Mouse (Mus musculus): ENCODE measurements at regions not wholly inside any gene's neighbourhood (a gene's known extent, or its start where the extent isn't known, plus 50 kb on each side); places are given as distances from the start of the nearest gene placed in this dataset.

DNA sequence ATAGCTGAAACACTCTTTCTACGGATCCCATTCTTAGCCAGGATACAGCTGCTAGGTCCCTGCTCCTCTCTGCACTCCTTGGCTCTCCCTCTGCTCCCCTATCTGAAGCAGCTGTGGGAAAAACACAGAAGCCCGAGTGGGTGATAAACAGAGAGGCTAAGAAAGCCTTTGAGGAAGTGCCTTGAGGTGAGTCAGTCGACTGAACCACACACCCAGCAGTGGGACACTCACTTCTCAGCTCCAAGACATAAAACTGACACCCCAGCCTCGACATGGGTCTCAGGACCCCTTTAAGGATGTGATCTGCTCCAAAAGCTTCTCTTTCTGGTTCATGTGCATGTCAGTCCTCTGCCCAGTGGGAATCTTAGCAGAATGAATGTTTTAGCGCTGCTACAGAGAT is 204.8 kb upstream of the Gm15217 start:
- Histone ChIP-seq H3K4me1 (ENCODE audit: control insufficient read depth, insufficient read depth, low read length) (no peaks in the 10 kb centered on the region), H3K36me3 (ENCODE audit: control insufficient read depth, insufficient read depth, low read length) (no peaks in the 10 kb centered on the region), H3K27ac (ENCODE audit: insufficient read depth, low read depth, low read length) (no peak overlapping the region), H3K27me3 (replicated peaks; ENCODE audit: control insufficient read depth, insufficient read depth, low read length) (no peaks in the 10 kb centered on the region), H3K4me3 (ENCODE audit: insufficient read depth, low read depth, low read length) (no peak overlapping the region)
- TF ChIP-seq POLR2A (IDR thresholded peaks at IDR 0.05; ENCODE audit: low read depth, low read length) (no peak), CTCF (conservative IDR thresholded peaks at IDR 0.05; ENCODE audit: insufficient read depth, insufficient read length, low read depth, low read length) (no peak)
- DNase-seq = no peak
- 43% methylated on average over 5 of the region's 5 CpGs for WGBS

DNA sequence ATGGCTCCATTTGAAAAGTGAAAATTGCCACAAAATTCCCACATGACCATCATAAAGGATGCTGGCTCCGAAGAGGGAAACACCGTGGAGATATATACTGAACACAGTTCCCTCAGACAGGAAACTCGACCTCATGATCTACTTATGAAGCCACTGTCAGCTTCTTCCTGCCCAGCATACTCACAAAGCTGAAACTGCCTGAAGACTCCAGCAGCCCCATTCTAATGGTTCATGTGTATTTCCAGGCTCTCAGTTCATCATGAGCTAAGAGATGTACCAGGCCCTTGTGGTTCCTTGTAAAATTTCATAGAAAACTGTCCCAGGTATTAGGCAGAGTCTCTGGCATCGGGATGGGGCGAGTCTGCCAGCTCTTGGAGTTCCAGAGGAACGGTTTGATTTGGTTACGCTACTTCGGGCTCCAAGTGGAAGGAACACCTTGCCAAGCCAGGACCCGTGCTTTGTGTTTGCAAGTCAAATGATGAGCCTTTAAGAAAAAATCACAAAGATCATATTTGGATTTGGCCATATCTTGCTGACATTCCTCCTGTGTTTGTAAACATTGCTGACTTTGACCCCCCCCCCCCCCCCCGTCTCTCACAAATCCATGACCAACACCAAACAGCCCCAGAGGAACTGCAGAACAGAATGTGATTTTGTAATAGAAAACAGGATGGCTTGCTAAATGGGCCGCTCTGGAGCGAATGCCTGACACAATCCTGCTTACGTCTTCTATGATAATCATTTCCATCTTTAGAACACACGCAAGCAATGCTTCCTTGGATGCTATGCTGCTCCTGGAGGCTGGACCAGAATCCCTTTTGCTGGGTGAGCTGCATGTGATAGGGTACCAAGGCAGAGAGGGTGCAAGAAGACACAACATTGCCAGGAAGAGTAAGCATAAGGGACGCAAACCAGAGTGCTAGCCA is 203.7 kb upstream of the Gm15217 start:
- no peak overlapping the region for H3K4me3 ChIP-seq (ENCODE audit: insufficient read depth, low read depth, low read length)
- no peaks in the 10 kb centered on the region for H3K4me1 ChIP-seq (ENCODE audit: control insufficient read depth, insufficient read depth, low read length)
- 82% methylated on average over 15 of the region's 15 CpGs for WGBS

DNA sequence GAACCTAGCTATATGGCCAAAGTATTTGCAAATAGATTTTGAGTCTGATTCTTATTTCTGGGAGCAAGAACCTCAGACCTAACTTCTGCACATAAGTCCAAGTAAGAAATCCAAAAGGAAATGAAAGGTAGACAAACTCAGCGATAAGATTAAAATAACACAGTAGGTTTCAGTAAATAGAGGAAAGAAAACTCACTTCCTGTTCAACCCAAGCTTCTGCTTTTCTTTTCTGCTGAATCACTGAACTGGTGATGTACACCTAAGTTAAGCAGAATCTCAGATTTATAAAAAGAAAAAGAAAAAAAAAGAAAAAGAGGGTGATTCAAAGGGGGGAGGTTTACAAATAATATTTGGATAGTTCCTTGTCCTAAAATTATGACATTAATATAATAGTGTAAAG is 200.2 kb upstream of the Gm15217 start:
- H3K4me1 ChIP-seq (ENCODE audit: control insufficient read depth, insufficient read depth, low read length) = no peaks in the 10 kb centered on the region
- no peak overlapping the region for H3K4me3 ChIP-seq (ENCODE audit: insufficient read depth, low read depth, low read length)
- H3K27ac ChIP-seq (ENCODE audit: insufficient read depth, low read depth, low read length) = no peak overlapping the region
- TF ChIP-seq POLR2A (IDR thresholded peaks at IDR 0.05; ENCODE audit: low read depth, low read length) (no peak), CTCF (conservative IDR thresholded peaks at IDR 0.05; ENCODE audit: insufficient read depth, insufficient read length, low read depth, low read length) (no peak)
- H3K36me3 ChIP-seq (ENCODE audit: control insufficient read depth, insufficient read depth, low read length) = no peaks in the 10 kb centered on the region
- no peak for DNase-seq
- no peaks in the 10 kb centered on the region for H3K27me3 ChIP-seq (replicated peaks; ENCODE audit: control insufficient read depth, insufficient read depth, low read length)
- WGBS = 68% methylated on average over 1 of the region's 1 CpGs

More for the DNA sequence above, 203.7 kb upstream of the Gm15217 start:
- Histone ChIP-seq H3K36me3 (ENCODE audit: control insufficient read depth, insufficient read depth, low read length) (no peaks in the 10 kb centered on the region), H3K27ac (ENCODE audit: insufficient read depth, low read depth, low read length) (no peak overlapping the region), H3K27me3 (replicated peaks; ENCODE audit: control insufficient read depth, insufficient read depth, low read length) (no peaks in the 10 kb centered on the region)
- no peak for TF ChIP-seq CTCF (conservative IDR thresholded peaks at IDR 0.05; ENCODE audit: insufficient read depth, insufficient read length, low read depth, low read length)
- TF ChIP-seq POLR2A (IDR thresholded peaks at IDR 0.05; ENCODE audit: low read depth, low read length) = no peak
- no peak for DNase-seq

DNA sequence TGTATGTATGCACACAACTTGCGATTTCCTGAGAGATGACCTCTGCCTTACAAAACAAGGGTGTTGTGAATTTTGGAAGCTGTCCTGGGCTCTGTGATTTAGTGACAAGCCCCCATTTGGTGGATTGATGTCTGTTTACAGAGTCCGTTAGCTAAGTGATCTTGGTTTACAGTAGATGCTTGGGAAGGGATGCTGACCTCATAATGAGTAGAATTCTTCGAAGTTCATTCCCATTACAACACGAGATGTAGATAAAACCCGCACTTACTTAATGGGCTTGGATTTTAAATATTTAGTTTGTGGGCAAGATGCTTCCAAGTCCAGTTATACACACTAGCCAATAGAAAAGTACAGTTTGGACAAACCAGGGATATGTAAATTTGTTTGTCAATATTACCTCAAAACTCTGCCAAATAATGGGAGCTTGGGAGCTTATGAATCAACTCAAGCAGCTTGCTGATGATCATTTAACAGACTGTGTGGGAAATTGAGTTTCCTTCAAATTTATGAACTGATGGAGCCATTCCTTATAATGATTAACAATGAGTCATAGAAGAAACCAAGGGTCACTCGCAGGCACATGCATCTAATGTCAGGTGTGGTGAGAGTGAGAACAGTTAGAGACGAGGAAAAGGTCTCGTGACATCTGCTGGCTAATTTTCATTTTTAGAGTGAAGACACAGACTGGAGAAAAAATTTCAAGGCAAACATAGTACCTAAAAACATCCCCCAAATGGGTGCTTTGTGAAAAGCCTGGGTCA is 187.4 kb upstream of the Gm15217 start:
- H3K4me1 ChIP-seq (ENCODE audit: control insufficient read depth, insufficient read depth, low read length) = no peaks in the 10 kb centered on the region
- H3K36me3 ChIP-seq (ENCODE audit: control insufficient read depth, insufficient read depth, low read length) = no peaks in the 10 kb centered on the region
- no peak overlapping the region for H3K4me3 ChIP-seq (ENCODE audit: insufficient read depth, low read depth, low read length)
- no peaks in the 10 kb centered on the region for H3K27me3 ChIP-seq (replicated peaks; ENCODE audit: control insufficient read depth, insufficient read depth, low read length)
- TF ChIP-seq POLR2A (IDR thresholded peaks at IDR 0.05; ENCODE audit: low read depth, low read length) (no peak), CTCF (conservative IDR thresholded peaks at IDR 0.05; ENCODE audit: insufficient read depth, insufficient read length, low read depth, low read length) (no peak)
- 71% methylated on average over 8 of the region's 8 CpGs for WGBS
- no peak overlapping the region for H3K27ac ChIP-seq (ENCODE audit: insufficient read depth, low read depth, low read length)
- peak; percentile 47 for DNase-seq

DNA sequence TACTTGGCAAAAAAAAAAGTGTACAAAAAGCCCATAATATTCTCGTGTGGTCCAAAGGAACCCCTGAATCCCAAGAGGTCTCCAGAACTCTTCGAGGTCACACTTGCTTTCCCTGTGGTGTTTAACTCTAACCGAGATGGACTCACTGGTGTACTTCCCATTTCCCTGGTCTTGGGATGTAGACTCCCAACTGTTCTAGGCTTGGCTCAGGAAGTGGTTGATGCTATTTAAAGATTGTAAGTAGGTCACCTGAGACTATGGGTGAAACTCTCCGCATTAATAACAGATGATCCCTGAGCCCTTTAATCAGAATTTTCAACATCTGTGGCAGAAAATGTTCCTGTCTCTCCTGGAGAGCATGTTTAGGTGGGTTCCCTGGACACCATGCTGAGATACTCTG is 185.6 kb upstream of the Gm15217 start:
- TF ChIP-seq CTCF (conservative IDR thresholded peaks at IDR 0.05; ENCODE audit: insufficient read depth, insufficient read length, low read depth, low read length) = no peak
- TF ChIP-seq POLR2A (IDR thresholded peaks at IDR 0.05; ENCODE audit: low read depth, low read length) = no peak
- WGBS = 88% methylated on average over 4 of the region's 4 CpGs

DNA sequence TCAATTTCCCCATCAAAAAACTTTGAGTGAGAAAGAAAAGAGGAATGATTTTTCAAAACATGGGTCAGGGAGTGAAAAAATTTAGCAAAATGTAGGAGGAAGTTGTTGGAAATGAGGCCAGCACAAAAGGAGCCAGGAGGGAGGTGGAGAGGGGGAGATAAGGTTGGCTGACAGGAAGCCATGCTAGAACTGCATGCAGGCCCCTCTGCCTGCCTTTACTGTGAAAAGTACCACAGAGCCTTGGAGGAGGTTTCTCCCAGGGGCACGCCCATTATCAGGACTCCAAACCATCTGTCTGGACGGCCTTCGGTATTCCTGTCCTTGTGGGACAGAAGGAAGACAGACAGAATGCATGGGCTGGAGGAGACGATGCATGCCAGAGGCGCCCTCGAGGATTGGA is 183.3 kb upstream of the Gm15217 start:
- TF ChIP-seq CTCF (conservative IDR thresholded peaks at IDR 0.05; ENCODE audit: insufficient read depth, insufficient read length, low read depth, low read length) = no peak
- Histone ChIP-seq H3K4me1 (ENCODE audit: control insufficient read depth, insufficient read depth, low read length) (no peaks in the 10 kb centered on the region), H3K36me3 (ENCODE audit: control insufficient read depth, insufficient read depth, low read length) (no peaks in the 10 kb centered on the region), H3K4me3 (ENCODE audit: insufficient read depth, low read depth, low read length) (no peak overlapping the region), H3K27ac (ENCODE audit: insufficient read depth, low read depth, low read length) (no peak overlapping the region), H3K27me3 (replicated peaks; ENCODE audit: control insufficient read depth, insufficient read depth, low read length) (no peaks in the 10 kb centered on the region)
- no peak for DNase-seq
- WGBS = 83% methylated on average over 6 of the region's 6 CpGs

More for the DNA sequence above, 185.6 kb upstream of the Gm15217 start:
- H3K4me3 ChIP-seq (ENCODE audit: insufficient read depth, low read depth, low read length) = no peak overlapping the region
- H3K36me3 ChIP-seq (ENCODE audit: control insufficient read depth, insufficient read depth, low read length) = no peaks in the 10 kb centered on the region
- no peaks in the 10 kb centered on the region for H3K4me1 ChIP-seq (ENCODE audit: control insufficient read depth, insufficient read depth, low read length)
- H3K27me3 ChIP-seq (replicated peaks; ENCODE audit: control insufficient read depth, insufficient read depth, low read length) = no peaks in the 10 kb centered on the region
- DNase-seq = no peak
- H3K27ac ChIP-seq (ENCODE audit: insufficient read depth, low read depth, low read length) = no peak overlapping the region

DNA sequence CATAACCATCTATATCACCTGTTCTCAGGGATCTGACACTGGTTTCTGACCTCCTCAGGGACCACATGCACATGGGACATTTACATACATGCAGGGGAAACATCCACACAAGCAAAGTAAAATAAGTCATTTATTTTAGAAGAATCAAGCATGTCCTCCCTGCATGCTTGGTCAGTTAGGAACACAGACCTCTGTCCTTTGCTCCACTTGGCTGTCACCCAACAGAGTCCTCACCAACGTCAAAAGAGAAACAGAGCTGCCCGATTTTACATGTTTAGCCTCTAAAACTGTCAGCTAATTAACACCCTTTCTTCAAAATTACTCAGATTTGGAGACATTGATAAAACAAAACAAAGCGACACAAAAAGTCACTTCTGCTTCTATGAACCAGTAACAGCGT is 176.4 kb upstream of the Gm15217 start:
- Histone ChIP-seq H3K27ac (ENCODE audit: insufficient read depth, low read depth, low read length) (0 out of 2 replicates have a peak overlapping the region, but pooled peaks have one; percentile 46), H3K36me3 (ENCODE audit: control insufficient read depth, insufficient read depth, low read length) (no peaks in the 10 kb centered on the region), H3K27me3 (replicated peaks; ENCODE audit: control insufficient read depth, insufficient read depth, low read length) (no peaks in the 10 kb centered on the region), H3K4me3 (ENCODE audit: insufficient read depth, low read depth, low read length) (no peak overlapping the region), H3K4me1 (ENCODE audit: control insufficient read depth, insufficient read depth, low read length) (peaks cover 3% of the 10 kb centered on the region; the same call in 1 of the 2 replicates)
- TF ChIP-seq CTCF (conservative IDR thresholded peaks at IDR 0.05; ENCODE audit: insufficient read depth, insufficient read length, low read depth, low read length) (no peak), POLR2A (IDR thresholded peaks at IDR 0.05; ENCODE audit: low read depth, low read length) (no peak)
- peak; percentile 90 for DNase-seq
- 43% methylated on average over 4 of the region's 4 CpGs for WGBS

Data from kidney, adult 2 months (tissue).